Mouse (Mus musculus): Measurements from ENCODE around the gene Gm10974. TPM values are rescaled to one million over a fixed set of nuclear protein-coding genes. Genes with fewer than 3 reads are reported as not detected.

Gm10974 gene
- polyA plus RNA-seq (2014; fragmentation: Illumina TruSeq; extraction: RNeasy Lipid Tissue Mini Kit (QIAGEN cat#74804); ENCODE audit: low read depth, low replicate concordance) = not detected

GRCm38 (mm10) chr7:66365904-66366303, at the start of gene Gm10974:
Gm10974 (plus strand) TSS chr7:66365905.

GRCm38 (mm10) chr7:66387813-66388521, 22.3 kb downstream of the Gm10974 start, which contains the start of gene Lrrk1:
Lrrk1 (minus strand) TSS chr7:66388350.

GRCm38 (mm10) chr7:66427437-66428161, 61.9 kb downstream of the Gm10974 start, which contains the start of gene Aldh1a3:
Aldh1a3 (minus strand) TSS chr7:66427517.

Other genes starting within 250 kb of the Gm10974 start
- gene Lrrk1, start 22.4 kb downstream of the Gm10974 start, polyA plus RNA-seq (2014; fragmentation: Illumina TruSeq; extraction: RNeasy Lipid Tissue Mini Kit (QIAGEN cat#74804); ENCODE audit: low read depth, low replicate concordance) = 14.8 TPM
- gene Aldh1a3, start 61.6 kb downstream of the Gm10974 start, polyA plus RNA-seq (2014; fragmentation: Illumina TruSeq; extraction: RNeasy Lipid Tissue Mini Kit (QIAGEN cat#74804); ENCODE audit: low read depth, low replicate concordance) = 10.9 TPM